Mouse (Mus musculus) bone marrow, adult 2 months (tissue): Measurements from ENCODE around the gene Cwh43. TPM values are rescaled to one million over a fixed set of nuclear protein-coding genes. Genes with fewer than 3 reads are reported as not detected.

Source experiments
- H3K27ac ChIP-seq: fragments of 200-500 bp; 2 replicates; pipeline ENCODE4 v1.5.1; 2012; ENCODE audit warnings: low read depth, mild to moderate bottlenecking, control low read depth, inconsistent platforms, low read length; ENCODE audit not compliant: control insufficient read depth, poor library complexity, insufficient read depth
- H3K4me1 ChIP-seq: fragments of 200-500 bp; 2 replicates; pipeline ENCODE4 v1.6.1; 2011; ENCODE audit warnings: low read length; ENCODE audit not compliant: control insufficient read depth, insufficient read depth
- H3K4me3 ChIP-seq: fragments of 200-500 bp; replicated peaks from 2 replicates; pipeline ENCODE3; 2011; ENCODE audit warnings: mild to moderate bottlenecking, low read depth, low read length, control low read depth; ENCODE audit not compliant: control insufficient read depth
- CTCF ChIP-seq: fragments of 200-500 bp; IDR thresholded peaks from 2 replicates; pipeline ENCODE4 v1.5.1; 2011; ENCODE audit warnings: low read length, control low read depth; ENCODE audit not compliant: control insufficient read depth, insufficient read depth
- POLR2A ChIP-seq: fragments of 200-500 bp; IDR thresholded peaks from 2 replicates; pipeline ENCODE4 v1.6.1; 2011; ENCODE audit warnings: low read depth, mild to moderate bottlenecking, control low read depth, low read length, borderline replicate concordance; ENCODE audit not compliant: control insufficient read depth
- WGBS: fragments of 180-500 bp; shearing (Covaris S2); methylation state at CpG from one replicate; pipeline ENCODE4 v1.1.7; 2018; 5-methylcytosine and 5-hydroxymethylcytosine counted together
- polyA plus RNA-seq: library from polyadenylated mRNA; stranded (reverse); fragments of >200 nt; gene quantifications from 2 replicates; pipeline ENCODE4 v1.2.4, GENCODE M21; 2011; ENCODE audit warnings: low replicate concordance; ENCODE audit not compliant: missing spikeins, insufficient read depth, insufficient read length

Gene Cwh43
- polyA plus RNA-seq, 1 experiment, result not detected

DNA sequence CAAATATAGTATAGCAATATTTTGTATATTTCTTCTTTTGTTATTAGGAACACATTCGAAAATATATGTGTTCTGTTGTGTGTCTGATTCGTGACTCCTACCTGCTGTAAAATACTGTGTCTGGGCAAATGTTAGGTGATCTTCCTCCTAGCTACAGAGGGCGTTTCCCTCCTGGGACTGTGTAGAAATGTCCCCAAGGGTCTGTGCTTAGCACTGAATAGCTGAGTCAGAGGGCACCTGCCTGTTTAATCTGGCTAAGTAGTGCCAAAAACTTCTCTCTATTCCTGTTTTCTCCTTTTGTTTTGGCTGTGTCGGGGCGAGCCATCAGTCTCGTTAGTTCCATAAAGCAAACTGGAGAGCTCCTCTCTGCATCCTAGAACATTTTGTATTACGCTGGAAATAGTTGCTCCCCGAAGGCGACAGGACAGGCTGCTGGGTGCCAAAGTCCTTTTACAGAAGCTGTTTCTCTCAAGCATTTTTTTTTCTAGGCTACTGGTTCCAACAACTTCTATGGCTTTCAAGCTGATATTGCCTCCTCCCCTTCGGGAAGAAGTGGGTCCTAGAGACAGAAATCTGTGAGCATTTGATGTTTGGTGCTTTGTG is 36.9 kb upstream of the Cwh43 start:
- Histone ChIP-seq H3K4me3 (no peak overlapping the region), H3K27ac (no peak overlapping the region), H3K4me1 (no peaks in the 10 kb centered on the region)
- WGBS, result 71% methylated on average over 10 of the region's 10 CpGs
- TF ChIP-seq CTCF, result no peak
- TF ChIP-seq POLR2A, result no peak

DNA sequence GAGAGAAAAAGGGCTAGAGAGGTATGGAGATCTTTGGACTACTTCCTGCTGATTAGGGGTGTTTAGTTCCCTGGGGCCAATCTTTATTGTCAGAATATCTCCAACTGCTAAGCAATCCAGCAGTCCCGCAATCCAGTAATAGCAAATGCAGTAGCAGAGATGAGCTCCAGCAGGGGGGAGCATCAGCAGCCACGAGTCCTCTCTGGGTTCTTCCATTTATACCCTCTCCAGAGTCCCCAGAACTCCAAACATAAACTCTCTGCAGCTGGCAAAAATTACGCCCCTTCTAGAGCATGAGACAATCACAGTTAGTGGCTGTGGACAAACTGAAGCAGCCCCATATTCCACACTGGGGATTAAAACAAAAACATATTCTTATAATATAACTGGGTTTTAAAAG is 36.1 kb upstream of the Cwh43 start:
- H3K4me3 ChIP-seq, result no peak overlapping the region
- no peaks in the 10 kb centered on the region for H3K4me1 ChIP-seq
- H3K27ac ChIP-seq, result no peak overlapping the region
- TF ChIP-seq CTCF (no peak), POLR2A (no peak)
- 69% methylated on average over 3 of the region's 3 CpGs for WGBS

DNA sequence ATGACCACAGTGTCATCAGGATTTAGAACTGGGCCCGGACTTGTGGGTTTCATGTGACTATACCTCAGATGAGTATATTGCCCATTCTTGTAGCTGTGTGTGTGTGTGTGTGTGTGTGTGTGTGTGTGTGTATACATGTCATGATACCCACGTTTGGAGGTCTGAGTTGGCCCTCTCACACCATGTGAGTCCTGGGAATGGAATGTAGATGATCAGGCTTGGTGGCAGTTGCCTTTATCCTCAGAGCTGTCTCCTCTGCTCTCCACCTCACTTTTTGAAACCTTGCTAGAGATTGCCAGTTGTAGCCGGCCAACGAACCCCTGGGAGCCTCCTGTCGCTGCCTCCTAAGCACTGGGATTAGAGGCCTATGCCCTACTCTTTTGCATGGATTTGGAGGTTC is 33.3 kb upstream of the Cwh43 start:
- no peak for TF ChIP-seq POLR2A
- no peak for TF ChIP-seq CTCF
- H3K4me3 ChIP-seq, result no peak overlapping the region
- H3K4me1 ChIP-seq, result no peaks in the 10 kb centered on the region
- 78% methylated on average over 5 of the region's 5 CpGs for WGBS
- no peak overlapping the region for H3K27ac ChIP-seq

DNA sequence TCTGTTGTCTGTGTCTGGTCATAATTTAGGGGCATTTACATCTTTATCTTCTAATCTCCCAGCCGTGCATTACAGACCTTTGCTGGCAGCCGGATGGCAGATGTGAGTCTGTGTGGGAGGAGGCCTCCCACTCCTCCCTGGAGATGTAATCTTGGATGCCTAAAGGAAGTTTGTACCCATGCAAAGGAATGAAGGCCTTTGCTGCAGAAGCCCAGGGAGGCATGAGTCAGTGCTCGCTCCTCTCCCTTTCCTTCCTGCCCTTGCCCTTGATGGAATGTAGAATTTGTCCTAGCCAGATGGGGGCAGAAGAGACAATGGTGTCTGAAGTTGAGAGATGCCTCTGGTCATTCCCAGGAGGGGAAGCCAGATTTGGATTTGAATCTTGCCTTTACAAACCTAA is 32.7 kb upstream of the Cwh43 start:
- Histone ChIP-seq H3K27ac (no peak overlapping the region), H3K4me1 (no peaks in the 10 kb centered on the region), H3K4me3 (no peak overlapping the region)
- TF ChIP-seq CTCF (no peak), POLR2A (no peak)
- WGBS, result 60% methylated on average over 3 of the region's 3 CpGs

DNA sequence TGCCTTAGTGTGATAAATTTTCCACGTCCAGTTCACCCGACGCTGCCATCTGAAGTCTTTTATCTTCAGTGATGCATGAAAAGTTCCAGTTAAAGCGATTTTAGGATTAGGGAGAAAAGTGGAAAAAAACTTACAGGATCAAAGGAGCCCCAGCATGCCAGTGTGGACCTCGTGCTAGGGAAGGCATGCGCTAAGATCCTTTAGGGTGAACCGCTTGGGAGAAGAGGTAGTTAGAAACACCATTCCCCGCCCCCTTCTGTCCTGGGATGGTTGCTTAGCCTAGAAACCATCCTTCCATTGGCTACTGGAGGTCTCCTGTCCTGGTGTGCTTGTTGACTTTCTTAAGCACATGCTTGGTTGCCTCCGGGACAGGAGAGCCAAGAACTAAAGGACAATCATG is 29.8 kb upstream of the Cwh43 start:
- 79% methylated on average over 9 of the region's 9 CpGs for WGBS
- no peak for TF ChIP-seq CTCF
- TF ChIP-seq POLR2A, result no peak
- Histone ChIP-seq H3K27ac (no peak overlapping the region), H3K4me3 (no peak overlapping the region), H3K4me1 (no peaks in the 10 kb centered on the region)

DNA sequence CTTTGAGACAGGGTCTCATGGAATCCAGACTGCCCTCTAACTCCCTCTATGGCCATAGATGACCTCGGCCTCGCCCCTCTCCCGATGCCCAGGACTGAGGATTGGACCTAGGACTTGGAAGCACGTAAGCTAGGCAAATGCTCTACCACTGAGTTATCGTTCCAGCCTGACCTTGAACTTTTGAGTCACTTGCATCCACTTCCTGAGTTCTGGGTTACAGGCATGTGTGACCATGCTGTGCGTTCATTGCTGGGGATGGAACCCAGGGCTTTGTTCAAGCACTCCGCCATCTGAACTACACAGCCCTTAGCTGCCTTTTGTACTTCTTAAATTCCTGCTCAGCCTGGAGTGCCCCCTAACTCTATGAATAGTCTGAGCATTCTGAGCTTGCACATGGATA is 29.4 kb upstream of the Cwh43 start:
- no peak overlapping the region for H3K4me3 ChIP-seq
- no peaks in the 10 kb centered on the region for H3K4me1 ChIP-seq
- no peak for TF ChIP-seq POLR2A
- 82% methylated on average over 7 of the region's 7 CpGs for WGBS
- H3K27ac ChIP-seq, result no peak overlapping the region

DNA sequence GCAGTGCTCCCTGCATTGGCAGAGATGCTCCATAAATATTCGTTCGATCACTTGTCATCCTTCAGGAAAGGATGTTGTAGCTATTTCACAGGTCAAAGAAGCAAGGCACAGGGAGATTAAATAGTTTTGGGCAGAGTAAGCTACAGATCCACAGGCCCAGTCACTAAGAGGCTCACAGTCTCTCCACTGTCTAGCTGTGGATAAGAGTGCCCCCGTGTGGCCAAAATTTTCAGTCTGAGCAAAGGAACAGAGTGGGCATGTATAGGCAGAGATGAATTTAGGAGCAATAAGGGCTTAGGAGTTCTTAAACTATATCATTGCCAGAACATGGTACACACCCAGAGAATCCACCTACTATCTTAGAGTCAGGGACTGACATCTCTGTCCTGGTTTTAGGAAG is 26.0 kb upstream of the Cwh43 start:
- no peak for TF ChIP-seq POLR2A
- TF ChIP-seq CTCF, result peak; percentile 62; the same call in 1 of the 2 replicates
- no peaks in the 10 kb centered on the region for H3K4me1 ChIP-seq

DNA sequence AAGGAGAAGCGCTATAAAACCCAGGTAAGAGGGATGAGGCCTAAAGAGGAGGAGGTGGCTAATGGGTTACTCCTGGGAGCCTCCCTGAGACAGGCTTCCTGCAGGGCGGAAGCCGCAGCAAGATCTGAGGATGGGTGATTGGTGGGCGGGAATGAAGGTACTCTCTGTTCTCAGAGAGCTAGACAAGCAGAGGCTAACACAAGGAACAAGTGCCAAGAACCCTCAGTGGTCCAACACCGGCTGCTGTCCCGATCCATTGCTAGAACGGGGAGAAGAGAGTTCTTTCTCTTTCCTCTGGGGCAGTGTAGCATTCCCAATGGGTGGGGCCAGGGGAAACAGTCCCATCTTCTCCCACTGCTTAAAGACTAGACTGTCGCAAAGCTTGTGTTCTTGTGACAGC is 25.0 kb upstream of the Cwh43 start:
- Histone ChIP-seq H3K27ac (no peak overlapping the region), H3K4me3 (no peak overlapping the region), H3K4me1 (no peaks in the 10 kb centered on the region)
- 75% methylated on average over 8 of the region's 8 CpGs for WGBS
- TF ChIP-seq POLR2A, result no peak
- no peak for TF ChIP-seq CTCF

More for the DNA sequence above, 26.0 kb upstream of the Cwh43 start:
- H3K27ac ChIP-seq, result no peak overlapping the region
- no peak overlapping the region for H3K4me3 ChIP-seq
- WGBS, result 15% methylated on average over 3 of the region's 3 CpGs

DNA sequence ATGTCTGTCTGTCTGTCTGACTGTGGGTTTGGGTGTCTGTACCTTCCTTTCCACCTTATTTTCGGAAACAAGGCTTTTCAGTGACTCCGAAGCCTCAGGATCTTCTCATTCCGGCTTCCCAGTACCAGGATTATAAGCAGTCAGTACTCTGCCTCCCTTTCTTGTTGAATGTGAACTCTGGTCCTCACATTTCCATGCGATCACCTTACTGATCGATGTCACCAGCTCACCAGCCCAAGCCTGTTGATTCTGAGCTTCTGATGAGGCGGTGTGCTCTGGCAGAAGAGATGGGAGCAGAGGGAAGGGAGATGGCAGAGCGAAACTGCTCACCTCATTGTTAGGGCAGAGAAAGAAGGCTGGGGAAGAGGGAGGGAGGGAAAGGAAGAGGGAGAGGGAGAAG is 24.4 kb upstream of the Cwh43 start:
- H3K27ac ChIP-seq, result no peak overlapping the region
- 84% methylated on average over 7 of the region's 7 CpGs for WGBS
- no peaks in the 10 kb centered on the region for H3K4me1 ChIP-seq
- TF ChIP-seq POLR2A (no peak), CTCF (no peak)
- no peak overlapping the region for H3K4me3 ChIP-seq
